Mouse (Mus musculus) stomach, embryonic 16.5 days (tissue): Measurements from ENCODE around the gene Eif4h. TPM values are rescaled to one million over a fixed set of nuclear protein-coding genes. Genes with fewer than 3 reads are reported as not detected.

Source experiments
- ATAC-seq: fragments of 200-750 bp; cut with Nextera tagmentation; 2 replicates; pipeline ENCODE4 v1.8.0; 2017; ENCODE audit warnings: moderate number of reproducible peaks, moderate TSS enrichment; ENCODE audit not compliant: insufficient read depth, low FRiP score
- H3K27ac ChIP-seq: fragments of 300-500 bp; sonication (generic); 2 replicates; pipeline ENCODE4 v1.5.1; 2014; ENCODE audit warnings: low read length
- H3K27me3 ChIP-seq: fragments of 300-500 bp; sonication (generic); 2 replicates; pipeline ENCODE4 v1.6.1; 2014; ENCODE audit warnings: low read length, control low read depth, mixed read lengths; ENCODE audit not compliant: control insufficient read depth, insufficient read depth
- H3K36me3 ChIP-seq: fragments of 300-500 bp; sonication (generic); 2 replicates; pipeline ENCODE4 v1.6.1; 2014; ENCODE audit warnings: low read length; ENCODE audit not compliant: control insufficient read depth, insufficient read depth
- H3K4me1 ChIP-seq: fragments of 300-500 bp; sonication (generic); 2 replicates; pipeline ENCODE4 v1.6.1; 2014; ENCODE audit warnings: low read length, control low read depth, mixed read lengths; ENCODE audit not compliant: control insufficient read depth, insufficient read depth
- H3K4me2 ChIP-seq: fragments of 300-500 bp; sonication (generic); 2 replicates; pipeline ENCODE4 v1.6.1; 2014; ENCODE audit warnings: low read depth, low read length, mixed read lengths
- H3K4me3 ChIP-seq: fragments of 300-500 bp; sonication (generic); replicated peaks from 2 replicates; pipeline ENCODE4 v1.5.1; 2014; ENCODE audit warnings: mild to moderate bottlenecking, low read length
- H3K9ac ChIP-seq: fragments of 300-500 bp; sonication (generic); 2 replicates; pipeline ENCODE4 v1.6.1; 2014; ENCODE audit warnings: low read length
- H3K9me3 ChIP-seq: fragments of 300-500 bp; sonication (generic); replicated peaks from 2 replicates; pipeline ENCODE4 v1.6.1; 2016; ENCODE audit warnings: low read length, control low read depth; ENCODE audit not compliant: control insufficient read depth
- WGBS: fragments of 180-500 bp; shearing (Covaris S2); extraction: QIAGEN DNeasy Blood & Tissue Kit; methylation state at CpG from one replicate; pipeline ENCODE4 v1.1.7; 2014; 5-methylcytosine and 5-hydroxymethylcytosine counted together
- polyA plus RNA-seq: library from polyadenylated mRNA; unstranded; fragments of >200 nt; fragmentation: Nextera tagmentation; extraction: Ambion mirVana; gene quantifications from 2 replicates; pipeline ENCODE4 v1.2.1, GENCODE M21; 2015

Eif4h gene
- polyA plus RNA-seq = 378 and 395 TPM in 2 replicates

GRCm38 (mm10) chr5:134639269-134639682, at the start of gene Eif4h:
TSS of gene Eif4h (minus strand) at chr5:134639490.
- H3K27me3 ChIP-seq = no peaks in the 10 kb centered on the region
- peak within 1 kb of the TSS; percentile 67 for H3K4me2 ChIP-seq
- H3K9ac ChIP-seq = peak within 1 kb of the TSS; percentile 99
- WGBS = under 1% methylated on average over 52 of the region's 52 CpGs
- peak within 1 kb of the TSS; percentile 96 for H3K27ac ChIP-seq
- H3K36me3 ChIP-seq = peaks cover 3% of the 10 kb centered on the region; the same call in 1 of the 2 replicates
- H3K9me3 ChIP-seq = no peaks in the 10 kb centered on the region
- H3K4me3 ChIP-seq = peak within 1 kb of the TSS; percentile 97
- peak; percentile 95 for ATAC-seq
- H3K4me1 ChIP-seq = peaks cover 7% of the 10 kb centered on the region

GRCm38 (mm10) chr5:134688718-134689284, 49.5 kb upstream of the Eif4h start:
- WGBS = under 1% methylated on average over 38 of the region's 38 CpGs
- H3K27me3 ChIP-seq = no peaks in the 10 kb centered on the region
- peak overlapping the region; percentile 66 for H3K4me2 ChIP-seq
- H3K9ac ChIP-seq = peak overlapping the region; percentile 60
- peak; percentile 97 for ATAC-seq
- no peaks in the 10 kb centered on the region for H3K36me3 ChIP-seq
- peak overlapping the region; percentile 39 for H3K27ac ChIP-seq
- H3K9me3 ChIP-seq = no peaks in the 10 kb centered on the region
- peaks cover 12% of the 10 kb centered on the region; the same call in 1 of the 2 replicates for H3K4me1 ChIP-seq
- peak overlapping the region; percentile 85 for H3K4me3 ChIP-seq

GRCm38 (mm10) chr5:134688086-134688717, 48.9 kb upstream of the Eif4h start, which contains the start of gene Limk1:
TSS of gene Limk1 (minus strand) at chr5:134688598.
- Histone ChIP-seq H3K27me3 (no peaks in the 10 kb centered on the region), H3K36me3 (no peaks in the 10 kb centered on the region), H3K4me1 (peaks cover 12% of the 10 kb centered on the region; the same call in 1 of the 2 replicates), H3K9me3 (no peaks in the 10 kb centered on the region), H3K27ac (peak within 1 kb of the TSS; percentile 39), H3K4me2 (peak within 1 kb of the TSS; percentile 95), H3K9ac (peak within 1 kb of the TSS; percentile 84), H3K4me3 (peak within 1 kb of the TSS; percentile 85)
- ATAC-seq = no peak
- WGBS = 1% methylated on average over 55 of the region's 69 CpGs

- Histone ChIP-seq H3K9me3 (no peaks in the 10 kb centered on the region), H3K9ac (no peak overlapping the region), H3K27me3 (no peaks in the 10 kb centered on the region), H3K4me2 (peak overlapping the region; percentile 95), H3K4me3 (peak overlapping the region; percentile 85; the same call in 1 of the 2 replicates), H3K4me1 (peaks cover 12% of the 10 kb centered on the region; the same call in 1 of the 2 replicates), H3K27ac (no peak overlapping the region), H3K36me3 (no peaks in the 10 kb centered on the region)
- no peak for ATAC-seq
- 90% methylated on average over 1 of the region's 1 CpGs for WGBS
These were observed 47.9 kb upstream of the Eif4h start for GRCm38 (mm10) chr5:134687187-134687586.

- Histone ChIP-seq H3K4me3 (no peak overlapping the region), H3K9ac (no peak overlapping the region), H3K27me3 (no peaks in the 10 kb centered on the region), H3K4me2 (no peak overlapping the region), H3K4me1 (peaks cover 12% of the 10 kb centered on the region; the same call in 1 of the 2 replicates), H3K27ac (no peak overlapping the region), H3K9me3 (no peaks in the 10 kb centered on the region), H3K36me3 (no peaks in the 10 kb centered on the region)
- no peak for ATAC-seq
- 84% methylated on average over 6 of the region's 6 CpGs for WGBS
These were observed 47.3 kb upstream of the Eif4h start for GRCm38 (mm10) chr5:134686541-134686940.

- Histone ChIP-seq H3K27me3 (no peaks in the 10 kb centered on the region), H3K9ac (peak overlapping the region; percentile 31; the same call in 1 of the 2 replicates), H3K36me3 (no peaks in the 10 kb centered on the region), H3K4me1 (peaks cover 27% of the 10 kb centered on the region), H3K27ac (no peak overlapping the region), H3K9me3 (no peaks in the 10 kb centered on the region), H3K4me3 (no peak overlapping the region), H3K4me2 (no peak overlapping the region)
- ATAC-seq = no peak
- WGBS = 71% methylated on average over 2 of the region's 2 CpGs
These were observed 45.1 kb upstream of the Eif4h start for GRCm38 (mm10) chr5:134684398-134684797.

- Histone ChIP-seq H3K9ac (no peak overlapping the region), H3K4me3 (no peak overlapping the region), H3K27ac (no peak overlapping the region), H3K9me3 (no peaks in the 10 kb centered on the region), H3K4me1 (peaks cover 29% of the 10 kb centered on the region), H3K27me3 (no peaks in the 10 kb centered on the region), H3K36me3 (no peaks in the 10 kb centered on the region), H3K4me2 (no peak overlapping the region)
- no peak for ATAC-seq
- WGBS = 61% methylated on average over 2 of the region's 2 CpGs
These were observed 44.5 kb upstream of the Eif4h start for GRCm38 (mm10) chr5:134683813-134684212.

GRCm38 (mm10) chr5:134680238-134680637, 40.9 kb upstream of the Eif4h start:
- peak overlapping the region; percentile 23; the same call in 1 of the 2 replicates for H3K9ac ChIP-seq
- no peak overlapping the region for H3K4me3 ChIP-seq
- H3K9me3 ChIP-seq = no peaks in the 10 kb centered on the region
- 40% methylated on average over 12 of the region's 12 CpGs for WGBS
- no peaks in the 10 kb centered on the region for H3K27me3 ChIP-seq
- peak overlapping the region; percentile 75 for H3K27ac ChIP-seq
- peak; percentile 59 for ATAC-seq
- peaks cover 45% of the 10 kb centered on the region for H3K4me1 ChIP-seq
- peak overlapping the region; percentile 9; the same call in 1 of the 2 replicates for H3K4me2 ChIP-seq
- H3K36me3 ChIP-seq = no peaks in the 10 kb centered on the region
